Mouse (Mus musculus) embryonic facial prominence, embryonic 14.5 days (tissue): ENCODE results near the gene Gm10377. TPM values are rescaled to one million over a fixed set of nuclear protein-coding genes. Genes with fewer than 3 reads are reported as not detected.
"Not testable (repeated sequence)": the region's sequence is repeated elsewhere in the genome, so short reads cannot be mapped to it uniquely, and the experiment has no call there.

Experiments used
- ATAC-seq: fragments of 200-750 bp; cut with Nextera tagmentation; 2 replicates; pipeline ENCODE4 v1.8.0; 2017; ENCODE audit warnings: low read depth, moderate number of reproducible peaks, moderate TSS enrichment
- DNase-seq: peaks from one replicate; pipeline ENCODE4 v3.0.0-alpha.2; 2015; ENCODE audit warnings: low spot score
- H3K27ac ChIP-seq: fragments of 300-500 bp; sonication (generic); replicated peaks from 2 replicates; pipeline ENCODE4 v1.5.1; 2014; ENCODE audit warnings: low read depth, mild to moderate bottlenecking, low read length, moderate library complexity
- H3K27me3 ChIP-seq: fragments of 300-500 bp; sonication (generic); replicated peaks from 2 replicates; pipeline ENCODE4 v1.6.1; 2014; ENCODE audit warnings: low read length; ENCODE audit not compliant: control insufficient read depth, insufficient read depth
- H3K36me3 ChIP-seq: fragments of 300-500 bp; sonication (generic); 2 replicates; pipeline ENCODE4 v1.6.1; 2014; ENCODE audit warnings: low read length, mixed read lengths; ENCODE audit not compliant: control insufficient read depth, insufficient read depth
- H3K4me1 ChIP-seq: fragments of 300-500 bp; sonication (generic); 2 replicates; pipeline ENCODE4 v1.6.1; 2014; ENCODE audit warnings: antibody characterized with exemption, low read length; ENCODE audit not compliant: control insufficient read depth, insufficient read depth
- H3K4me2 ChIP-seq: fragments of 300-500 bp; sonication (generic); 2 replicates; pipeline ENCODE4 v1.6.1; 2014; ENCODE audit warnings: low read depth, mild to moderate bottlenecking, low read length, moderate library complexity, mixed read lengths
- H3K4me3 ChIP-seq: fragments of 300-500 bp; sonication (generic); 2 replicates; pipeline ENCODE4 v1.5.1; 2014; ENCODE audit warnings: low read depth, mild to moderate bottlenecking, low read length
- H3K9ac ChIP-seq: fragments of 300-500 bp; sonication (generic); 2 replicates; pipeline ENCODE4 v1.6.1; 2014; ENCODE audit warnings: low read depth, mild to moderate bottlenecking, low read length, moderate library complexity, mixed read lengths
- H3K9me3 ChIP-seq: fragments of 300-500 bp; sonication (generic); 2 replicates; pipeline ENCODE4 v1.6.1; 2016; ENCODE audit warnings: low read length; ENCODE audit not compliant: control insufficient read depth
- whole genome bisulfite sequencing: fragments of 180-500 bp; shearing (Covaris S2); extraction: QIAGEN DNeasy Blood & Tissue Kit; methylation state at CpG from one replicate; pipeline ENCODE4 v1.1.7; 2014; 5-methylcytosine and 5-hydroxymethylcytosine counted together
- polyA plus RNA-seq: library from polyadenylated mRNA; unstranded; fragments of >200 nt; fragmentation: Nextera tagmentation; extraction: Ambion mirVana; gene quantifications from 2 replicates; pipeline ENCODE4 v1.2.1, GENCODE M21; 2014

Gm10377 gene
- polyA plus RNA-seq, result not detected in 2 replicates

DNA sequence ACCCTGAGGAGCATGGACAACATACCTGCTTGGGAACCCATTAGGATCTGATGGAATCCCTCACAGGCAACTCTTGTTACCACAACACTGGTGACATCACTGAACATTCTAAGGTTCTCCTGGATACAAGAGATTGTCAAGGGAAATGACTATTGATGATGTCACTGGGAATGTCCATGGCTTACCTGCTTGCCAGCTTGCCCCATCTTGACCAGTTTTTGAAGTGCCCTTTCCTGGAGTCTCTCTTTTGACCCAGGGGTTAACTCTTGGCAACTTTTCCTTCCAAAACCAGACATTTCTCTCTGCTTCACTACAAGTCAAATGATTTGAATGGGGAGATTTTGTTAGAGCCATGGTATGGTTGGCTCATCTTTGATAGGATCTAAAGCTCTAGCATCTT is at the start of gene Gm10377:
TSS of gene Gm10377 (minus strand) at position 101 of the 400 bp plus-strand sequence.
- not testable (repeated sequence) for DNase-seq

DNA sequence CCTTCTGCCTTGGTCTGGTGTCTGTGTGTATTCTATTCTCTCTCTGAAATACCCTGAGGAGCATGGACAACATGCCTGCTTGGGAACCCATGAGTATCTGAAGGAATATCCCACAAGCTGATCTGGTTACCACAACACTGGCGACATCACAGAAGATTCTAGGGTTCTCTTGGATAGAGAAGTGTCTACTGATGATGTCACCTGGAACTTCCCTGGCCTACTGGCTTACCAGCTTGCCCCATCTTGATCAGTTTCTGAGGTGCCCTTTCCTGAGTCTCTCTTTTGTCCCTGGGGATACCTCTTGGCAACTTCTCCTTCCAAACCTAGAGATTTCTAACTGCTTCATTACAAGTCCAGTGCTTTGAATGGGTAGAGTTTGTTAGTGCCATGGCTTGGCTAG is 29.1 kb downstream of the Gm10377 start, which contains the start of gene Gm3015:
TSS of gene Gm3015 (minus strand) at position 101 of the 400 bp plus-strand sequence.
- not testable (repeated sequence) for H3K4me2 ChIP-seq, H3K9me3 ChIP-seq, ATAC-seq, H3K4me1 ChIP-seq, H3K4me3 ChIP-seq, H3K36me3 ChIP-seq, H3K27ac ChIP-seq, H3K27me3 ChIP-seq, H3K9ac ChIP-seq, DNase-seq
- 80% methylated on average over 1 of the region's 1 CpGs for WGBS

More for the DNA sequence above, at the start of gene Gm10377:
- H3K9me3 ChIP-seq, H3K4me1 ChIP-seq, H3K4me3 ChIP-seq, ATAC-seq, H3K9ac ChIP-seq, H3K36me3 ChIP-seq, H3K27me3 ChIP-seq, H3K27ac ChIP-seq, H3K4me2 ChIP-seq: not testable (repeated sequence)

Other genes starting within 250 kb of the Gm10377 start
- not detected in 2 replicates for gene Gm17124, start 198.1 kb downstream of the Gm10377 start, polyA plus RNA-seq
- not detected in 2 replicates for gene Gm3633, start 156.1 kb downstream of the Gm10377 start, polyA plus RNA-seq
- gene Gm10378, start 142.0 kb downstream of the Gm10377 start, polyA plus RNA-seq, result not detected in 2 replicates
- gene Gm3015, start 29.2 kb downstream of the Gm10377 start, polyA plus RNA-seq, result not detected in 2 replicates
- gene Gm21977, start 55.5 kb upstream of the Gm10377 start, polyA plus RNA-seq, result not detected in 2 replicates
- gene Gm8082, start 195.6 kb upstream of the Gm10377 start, polyA plus RNA-seq, result not detected in 2 replicates
- not detected in 2 replicates for gene Gm10376, start 217.6 kb upstream of the Gm10377 start, polyA plus RNA-seq